Mouse (Mus musculus) olfactory bulb, adult 2 months (tissue): Measurements from ENCODE around the gene Mrnip.

Experiments used
- CTCF ChIP-seq: fragments of 200-500 bp; IDR thresholded peaks from 2 replicates; pipeline ENCODE4 v1.5.1; 2012; ENCODE audit warnings: low read depth, mild to moderate bottlenecking, low read length, moderate library complexity; ENCODE audit not compliant: insufficient read depth
- POLR2A ChIP-seq: fragments of 200-500 bp; IDR thresholded peaks from 2 replicates; pipeline ENCODE4 v1.6.1; 2012; ENCODE audit warnings: mild to moderate bottlenecking, low read depth, low read length, moderate library complexity; ENCODE audit not compliant: insufficient read depth

GRCm38 (mm10) chr11:50178532-50179488 is 4.6 kb downstream of the Mrnip start:
- TF ChIP-seq CTCF (no peak), POLR2A (no peak)
